ENCODE assay signal across 8 mouse cellular contexts in the genomic region with DNA sequence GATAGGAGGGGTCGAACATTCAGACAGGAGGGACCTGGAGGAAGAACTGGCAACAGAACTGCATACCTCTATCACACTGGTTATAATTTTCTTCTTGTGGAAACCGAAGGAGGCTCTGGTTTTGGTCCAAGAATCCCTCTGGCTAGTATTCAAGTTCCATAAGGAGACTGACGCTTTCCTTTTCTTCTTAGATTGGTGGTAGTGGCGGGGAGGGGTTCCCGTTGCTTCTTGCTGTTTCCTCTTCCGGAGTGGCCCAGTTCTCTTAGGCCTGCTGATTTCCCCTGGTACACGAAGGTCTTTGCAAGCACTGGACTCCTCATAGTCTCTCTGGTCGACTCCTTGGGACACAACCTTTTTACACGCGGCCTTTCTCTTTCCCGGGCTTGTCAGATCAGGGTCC. TPM values are rescaled to one million over a fixed set of nuclear protein-coding genes. Genes with fewer than 3 reads are reported as not detected.
A peak's percentile ranks its signal among the peaks of the same experiment; 100 is the strongest.
DNase-seq lines count a peak whose midpoint lies in the region; ATAC-seq and TF ChIP-seq lines count a peak whose summit lies in the region.

No protein-coding gene starts in this region.

- H3K9me3 ChIP-seq in hindbrain, embryonic 10.5 days: peaks cover 24% of the 10 kb centered on the region
- no peaks in the 10 kb centered on the region for H3K9me3 ChIP-seq in liver, embryonic 11.5 days (ENCODE audit: control insufficient read depth, low read length)
- no peaks in the 10 kb centered on the region for H3K9me3 ChIP-seq in stomach, embryonic 16.5 days (replicated peaks; ENCODE audit: control insufficient read depth, low read length)

- 54% methylated on average over 11 of the region's 11 CpGs for WGBS in hindbrain, embryonic 10.5 days
- WGBS in liver, embryonic 11.5 days: 27% methylated on average over 11 of the region's 11 CpGs
- 13% methylated on average over 11 of the region's 11 CpGs for WGBS in stomach, embryonic 16.5 days

- H3K79me2 ChIP-seq in C2C12 (ENCODE audit: control insufficient read depth, insufficient read depth): peaks cover 61% of the 10 kb centered on the region

- peak overlapping the region; percentile 80 for H3K4me2 ChIP-seq in liver, embryonic 11.5 days
- H3K4me2 ChIP-seq in stomach, embryonic 16.5 days (ENCODE audit: low read depth, low read length): peak overlapping the region; percentile 70

- H3K4me1 ChIP-seq in hindbrain, embryonic 10.5 days (replicated peaks): peaks cover 44% of the 10 kb centered on the region
- peaks cover 31% of the 10 kb centered on the region for H3K4me1 ChIP-seq in liver, embryonic 11.5 days (replicated peaks; ENCODE audit: control insufficient read depth, insufficient read depth, low read length)
- peaks cover 18% of the 10 kb centered on the region for H3K4me1 ChIP-seq in stomach, embryonic 16.5 days (ENCODE audit: control insufficient read depth, insufficient read depth, low read length)

- peak overlapping the region; percentile 95 for H3K9ac ChIP-seq in liver, embryonic 11.5 days (ENCODE audit: low read depth, low read length)
- H3K9ac ChIP-seq in stomach, embryonic 16.5 days (ENCODE audit: low read length): peak overlapping the region; percentile 85

- H3K27me3 ChIP-seq in C2C12 (ENCODE audit: control insufficient read depth, insufficient read depth, insufficient read length): no peaks in the 10 kb centered on the region
- H3K27me3 ChIP-seq in hindbrain, embryonic 10.5 days (ENCODE audit: insufficient read depth, poor library complexity, severe bottlenecking): no peaks in the 10 kb centered on the region
- H3K27me3 ChIP-seq in liver, embryonic 11.5 days (replicated peaks; ENCODE audit: control insufficient read depth, insufficient read depth, low read length): no peaks in the 10 kb centered on the region
- H3K27me3 ChIP-seq in stomach, embryonic 16.5 days (ENCODE audit: control insufficient read depth, insufficient read depth, low read length): no peaks in the 10 kb centered on the region

- peak overlapping the region; percentile 92 for H3K27ac ChIP-seq in hindbrain, embryonic 10.5 days
- peak overlapping the region; percentile 70 for H3K27ac ChIP-seq in liver, embryonic 11.5 days (ENCODE audit: low read depth, low read length)
- H3K27ac ChIP-seq in stomach, embryonic 16.5 days (ENCODE audit: low read length): no peak overlapping the region

- H3K4me3 ChIP-seq in C2C12 (ENCODE audit: insufficient read depth, poor library complexity, severe bottlenecking): peak overlapping the region; percentile 92
- peak overlapping the region; percentile 86 for H3K4me3 ChIP-seq in hindbrain, embryonic 10.5 days
- H3K4me3 ChIP-seq in liver, embryonic 11.5 days (ENCODE audit: low read depth, low read length): peak overlapping the region; percentile 99
- H3K4me3 ChIP-seq in stomach, embryonic 16.5 days (replicated peaks; ENCODE audit: low read length): peak overlapping the region; percentile 91

- peaks cover 38% of the 10 kb centered on the region for H3K36me3 ChIP-seq in C2C12 (ENCODE audit: control insufficient read depth, insufficient read depth)
- peaks cover 44% of the 10 kb centered on the region for H3K36me3 ChIP-seq in hindbrain, embryonic 10.5 days
- peaks cover 11% of the 10 kb centered on the region for H3K36me3 ChIP-seq in liver, embryonic 11.5 days (ENCODE audit: control insufficient read depth, insufficient read depth, low read length)
- H3K36me3 ChIP-seq in stomach, embryonic 16.5 days (ENCODE audit: control insufficient read depth, insufficient read depth, low read length): no peaks in the 10 kb centered on the region

- peak overlapping the region; percentile 98 for H3ac ChIP-seq in C2C12 (ENCODE audit: control insufficient read depth, insufficient read length, low read depth)

- ATAC-seq in liver, embryonic 11.5 days (replicated peaks; ENCODE audit: low FRiP score): no peak
- ATAC-seq in stomach, embryonic 16.5 days (ENCODE audit: insufficient read depth, low FRiP score): no peak

- H3K79me3 ChIP-seq in C2C12 (ENCODE audit: low read depth): peaks cover 49% of the 10 kb centered on the region

- TF ChIP-seq CTCF in C2C12 (IDR thresholded peaks at IDR 0.05; ENCODE audit: control insufficient read depth, insufficient read depth, insufficient read length): no peak

- DNase-seq in NIH3T3 (ENCODE audit: low read depth): peak; percentile 72
- no peak for DNase-seq in hindbrain, embryonic 10.5 days (ENCODE audit: low spot score)
- DNase-seq in liver, embryonic 11.5 days (ENCODE audit: low spot score): no peak
- DNase-seq in left cerebral cortex, adult 11 months (ENCODE audit: low spot score): no peak
- DNase-seq in layer of hippocampus, adult 8-10 months (ENCODE audit: low spot score in 2 of 2): no peak
- no peak for DNase-seq in ovary, postnatal 14 days (ENCODE audit: low spot score)

TF ChIP-seq in C2C12, 6 proteins besides CTCF, POLR2A, EP300 and RAD21:
- TF ChIP-seq CEBPB (IDR thresholded peaks at IDR 0.05; ENCODE audit: low read depth) (no peak), MYOG (IDR thresholded peaks at IDR 0.05; ENCODE audit: control insufficient read depth, extremely low read depth, insufficient read length) (no peak), MYOD1 (IDR thresholded peaks at IDR 0.05; ENCODE audit: control insufficient read depth, insufficient read length, low read depth) (no peak), MAX (IDR thresholded peaks at IDR 0.05) (no peak), USF1 (IDR thresholded peaks at IDR 0.05; ENCODE audit: low read depth) (no peak), FOSL1 (IDR thresholded peaks at IDR 0.05; ENCODE audit: insufficient read depth, low read length, poor library complexity, severe bottlenecking) (no peak)

RNA-seq across cellular contexts. Expression of a gene that starts 1.0 kb away (rescaled TPM):
- polyA plus RNA-seq in C2C12 (2012; fragmentation: generic; extraction: Trizol): 9.4 TPM
- polyA plus RNA-seq in hindbrain, embryonic 10.5 days (2016; fragmentation: Nextera tagmentation; extraction: Ambion mirVana): 19.8 and 24.2 TPM in 2 replicates
- 24.2 and 25.1 TPM in 2 replicates for polyA plus RNA-seq in liver, embryonic 11.5 days (2014; fragmentation: Nextera tagmentation; extraction: Ambion mirVana)
- polyA plus RNA-seq in stomach, embryonic 16.5 days (2015; fragmentation: Nextera tagmentation; extraction: Ambion mirVana): 11.9 and 12.5 TPM in 2 replicates
- total RNA-seq in layer of hippocampus, adult 8-10 months (2022): under 1 TPM in 3 of 4 experiments, not detected in 1; 0.19 to 0.48 (median 0.25) TPM

RNA-seq across cellular contexts. Expression of a gene that starts 23.1 kb away (rescaled TPM):
- polyA plus RNA-seq in C2C12 (2012; fragmentation: generic; extraction: Trizol): 1.0 TPM
- polyA plus RNA-seq in hindbrain, embryonic 10.5 days (2016; fragmentation: Nextera tagmentation; extraction: Ambion mirVana): 0.10 and 0.32 TPM in 2 replicates
- polyA plus RNA-seq in liver, embryonic 11.5 days (2014; fragmentation: Nextera tagmentation; extraction: Ambion mirVana): 0.62 and 0.68 TPM in 2 replicates
- 0.36 and 0.65 TPM in 2 replicates for polyA plus RNA-seq in stomach, embryonic 16.5 days (2015; fragmentation: Nextera tagmentation; extraction: Ambion mirVana)
- total RNA-seq in layer of hippocampus, adult 8-10 months (2022): 1 to 10 TPM; 1.7 to 4.1 (median 2.8) TPM

RNA-seq across cellular contexts. Expression of a gene that starts 39.7 kb away (rescaled TPM):
- polyA plus RNA-seq in C2C12 (2012; fragmentation: generic; extraction: Trizol): 71.6 TPM
- 132 and 134 TPM in 2 replicates for polyA plus RNA-seq in hindbrain, embryonic 10.5 days (2016; fragmentation: Nextera tagmentation; extraction: Ambion mirVana)
- polyA plus RNA-seq in liver, embryonic 11.5 days (2014; fragmentation: Nextera tagmentation; extraction: Ambion mirVana): 145 and 148 TPM in 2 replicates
- polyA plus RNA-seq in stomach, embryonic 16.5 days (2015; fragmentation: Nextera tagmentation; extraction: Ambion mirVana): 94.1 and 101 TPM in 2 replicates
- total RNA-seq in layer of hippocampus, adult 8-10 months (2022): 10 to 100 TPM; 39.6 to 49.2 (median 44.0) TPM

RNA-seq across cellular contexts. Expression of a gene that starts 39.8 kb away (rescaled TPM):
- 159 TPM for polyA plus RNA-seq in C2C12 (2012; fragmentation: generic; extraction: Trizol)
- 207 and 237 TPM in 2 replicates for polyA plus RNA-seq in hindbrain, embryonic 10.5 days (2016; fragmentation: Nextera tagmentation; extraction: Ambion mirVana)
- 81.1 and 85.3 TPM in 2 replicates for polyA plus RNA-seq in liver, embryonic 11.5 days (2014; fragmentation: Nextera tagmentation; extraction: Ambion mirVana)
- polyA plus RNA-seq in stomach, embryonic 16.5 days (2015; fragmentation: Nextera tagmentation; extraction: Ambion mirVana): 214 and 230 TPM in 2 replicates
- 10 to 100 TPM in 2 of 4 experiments, 1 to 10 TPM in 2; 7.9 to 13.1 (median 10.5) TPM for total RNA-seq in layer of hippocampus, adult 8-10 months (2022)

RNA-seq across cellular contexts. Expression of a gene that starts 46.7 kb away (rescaled TPM):
- 0.05 TPM for polyA plus RNA-seq in C2C12 (2012; fragmentation: generic; extraction: Trizol)
- 0.35 and 0.47 TPM in 2 replicates for polyA plus RNA-seq in hindbrain, embryonic 10.5 days (2016; fragmentation: Nextera tagmentation; extraction: Ambion mirVana)
- polyA plus RNA-seq in liver, embryonic 11.5 days (2014; fragmentation: Nextera tagmentation; extraction: Ambion mirVana): 0.43 and 0.60 TPM in 2 replicates
- 0.31 and 0.36 TPM in 2 replicates for polyA plus RNA-seq in stomach, embryonic 16.5 days (2015; fragmentation: Nextera tagmentation; extraction: Ambion mirVana)
- under 1 TPM; 0.16 to 0.21 (median 0.18) TPM for total RNA-seq in layer of hippocampus, adult 8-10 months (2022)
